Comparison of ENCODE assay signal across 12 mouse cellular contexts in the genomic region with DNA sequence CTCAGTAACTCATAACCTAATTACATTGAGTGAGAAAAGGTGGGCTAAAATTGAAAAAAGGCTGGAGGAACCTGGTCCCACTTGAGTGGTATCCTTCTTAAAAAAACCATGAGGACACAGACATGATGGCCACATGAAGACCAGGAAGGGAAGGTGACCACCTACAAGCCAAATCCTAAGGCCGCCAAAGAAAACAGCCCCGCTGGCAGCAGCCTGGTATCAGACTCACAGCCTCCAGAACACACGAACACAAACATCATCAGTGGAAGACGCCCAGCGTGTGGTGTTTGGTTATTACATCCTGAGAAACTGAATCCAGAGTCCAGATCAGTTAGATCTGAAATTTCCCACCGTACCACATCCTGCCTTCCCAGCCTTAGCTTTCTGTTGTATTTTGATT.
"Had no signal": no experiment of that assay in that cellular context is flagged by ENCODE, and none has a peak within 500 bp of the region (broad histone marks: within the 10 kb centered on the region; RNA-seq: fewer than 3 reads in every experiment).

No protein-coding gene starts in this region.

- DNase-seq: retina, postnatal 1 day; right cerebral cortex, adult 18-20 months; right cerebral cortex, postnatal 14 days; right cerebral cortex, postnatal 25 days; right cerebral cortex, postnatal 4 days; spleen, adult 18-20 months; thymus, adult 18-20 months; thymus, adult 2 months; thymus, postnatal 14 days; thymus, postnatal 25 days; thymus, postnatal 36 days; thymus, postnatal 4 days had no signal
